ENCODE assay signal across 13 mouse cellular contexts in genomic region chr8:11564236-11564635, GRCm38 (mm10).
"Had no signal": no experiment of that assay in that cellular context is flagged by ENCODE, and none has a peak within 500 bp of the region (broad histone marks: within the 10 kb centered on the region; RNA-seq: fewer than 3 reads in every experiment).

No protein-coding gene starts in this region.

- H3K27me3 ChIP-seq: limb, embryonic 13.5 days had no signal

- H3K4me2 ChIP-seq: limb, embryonic 13.5 days; midbrain, embryonic 11.5 days had no signal

- H3K9me3 ChIP-seq: limb, embryonic 13.5 days had no signal

- DNase-seq: kidney, adult 9 months; kidney, postnatal 36 days; left cerebral cortex, postnatal 4 days; lung, adult 18-20 months; right cerebral cortex, adult 18-20 months; thymus, postnatal 4 days had no signal

- H3K4me3 ChIP-seq: layer of hippocampus, adult 2 months; limb, embryonic 13.5 days had no signal

- H3K9ac ChIP-seq: limb, embryonic 13.5 days; liver, embryonic 14.5 days had no signal

- ATAC-seq: midbrain, embryonic 16.5 days had no signal

- H3K27ac ChIP-seq: kidney, postnatal 0 days; layer of hippocampus, adult 2 months; limb, embryonic 13.5 days; liver, embryonic 14.5 days; stomach, postnatal 0 days had no signal
